Mouse (Mus musculus): ENCODE results near the gene Dhx9.

DNA sequence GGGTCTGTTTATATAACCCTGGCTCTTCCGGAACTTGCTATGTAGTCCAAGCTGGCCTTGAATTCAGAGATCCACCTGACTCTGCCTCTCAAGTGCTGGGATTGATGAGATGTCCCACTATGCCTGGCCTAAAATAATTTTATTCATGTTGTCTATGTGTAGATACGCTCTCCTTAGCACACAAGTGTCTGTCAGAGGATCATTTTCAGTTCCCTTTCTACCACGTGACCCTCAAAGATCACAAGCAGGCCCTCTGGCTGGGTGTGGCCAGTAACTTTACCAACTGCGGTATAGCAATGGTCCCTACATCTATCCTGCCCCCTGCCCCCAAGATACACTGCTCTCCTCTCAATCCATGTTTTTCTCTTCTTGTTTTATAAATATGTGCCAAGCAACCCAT, 72.5 kb downstream of the Dhx9 start:
- no peak for TF ChIP-seq CTCF (IDR thresholded peaks at IDR 0.05 in 2 of 3, conservative IDR thresholded peaks at IDR 0.05 in 1 of 3; ENCODE audit: control insufficient read depth in 1 of 3, insufficient read depth in 1 of 3, low read depth in 2 of 3, low read length in 3 of 3, poor library complexity in 1 of 3, severe bottlenecking in 1 of 3)
- TF ChIP-seq ETS1 (IDR thresholded peaks at IDR 0.05; ENCODE audit: low read depth, low read length): peak; percentile 75
- no peak for TF ChIP-seq ZNF384 (IDR thresholded peaks at IDR 0.05; ENCODE audit: low read depth, low read length)
- TF ChIP-seq SMC3 (IDR thresholded peaks at IDR 0.05; ENCODE audit: low read depth, low read length): no peak
- TF ChIP-seq EP300 (IDR thresholded peaks at IDR 0.05; ENCODE audit: low read depth in 1 of 2, low read length in 2 of 2): peak in 1 of 2 experiments; percentile 36; a peak in 2 of 4 replicates
- TF ChIP-seq E2F4 (IDR thresholded peaks at IDR 0.05; ENCODE audit: borderline replicate concordance, low read depth, low read length): no peak
- TF ChIP-seq POLR2A (IDR thresholded peaks at IDR 0.05; ENCODE audit: control insufficient read depth in 1 of 2, insufficient read depth in 1 of 2, low read depth in 1 of 2, low read length in 2 of 2, poor library complexity in 1 of 2): peak; percentile 36 to 60; a peak in 3 of 4 replicates
- TF ChIP-seq MEF2A (IDR thresholded peaks at IDR 0.05; ENCODE audit: extremely low read depth, insufficient replicate concordance, low read depth, low read length, poor library complexity, severe bottlenecking): no peak
- peak; percentile 58; the same call in 1 of the 2 replicates for TF ChIP-seq SIN3A (IDR thresholded peaks at IDR 0.05; ENCODE audit: low read length)
- peak; percentile 99 for TF ChIP-seq ZMIZ1 (IDR thresholded peaks at IDR 0.05; ENCODE audit: low read depth, low read length)
- TF ChIP-seq MAFK (IDR thresholded peaks at IDR 0.05; ENCODE audit: borderline replicate concordance, low read depth, low read length): no peak
- 0 out of 2 replicates have a peak, but pooled peaks have one; percentile 32 for TF ChIP-seq ELF1 (IDR thresholded peaks at IDR 0.05; ENCODE audit: low read depth, low read length)
- peak; percentile 44; the same call in 1 of the 2 replicates for TF ChIP-seq TCF12 (IDR thresholded peaks at IDR 0.05; ENCODE audit: low read depth, low read length)
